Mouse (Mus musculus): ENCODE results near the gene Tepp.

DNA sequence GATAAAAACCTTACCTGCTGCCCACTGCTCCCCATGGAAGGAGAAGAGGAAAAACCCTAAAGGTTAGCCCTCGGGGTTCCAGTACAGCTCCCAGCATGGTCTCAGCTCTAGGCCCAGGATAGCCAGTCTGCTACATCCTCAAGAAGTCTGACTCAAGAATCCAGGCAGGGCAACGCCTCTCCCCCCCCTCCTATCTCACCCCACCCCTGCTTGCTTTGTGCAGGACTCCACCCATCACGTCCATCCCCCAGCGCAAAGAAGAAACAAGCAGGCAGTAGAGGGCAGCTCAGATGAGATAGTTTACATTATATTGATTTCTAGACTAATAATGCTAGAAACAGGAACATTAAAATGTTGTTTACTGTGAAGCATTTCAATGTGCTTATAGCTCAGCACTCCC is 38.5 kb upstream of the Tepp start:
- no peak for TF ChIP-seq CTCF (IDR thresholded peaks at IDR 0.05; ENCODE audit: extremely low read depth, insufficient read depth, low read length)
- no peak for TF ChIP-seq POLR2A (IDR thresholded peaks at IDR 0.05; ENCODE audit: extremely low read depth, insufficient read depth, low read length)

Data from cortical plate, adult 2 months (tissue).